Comparison of ENCODE assay signal across 12 mouse cellular contexts in the genomic region with DNA sequence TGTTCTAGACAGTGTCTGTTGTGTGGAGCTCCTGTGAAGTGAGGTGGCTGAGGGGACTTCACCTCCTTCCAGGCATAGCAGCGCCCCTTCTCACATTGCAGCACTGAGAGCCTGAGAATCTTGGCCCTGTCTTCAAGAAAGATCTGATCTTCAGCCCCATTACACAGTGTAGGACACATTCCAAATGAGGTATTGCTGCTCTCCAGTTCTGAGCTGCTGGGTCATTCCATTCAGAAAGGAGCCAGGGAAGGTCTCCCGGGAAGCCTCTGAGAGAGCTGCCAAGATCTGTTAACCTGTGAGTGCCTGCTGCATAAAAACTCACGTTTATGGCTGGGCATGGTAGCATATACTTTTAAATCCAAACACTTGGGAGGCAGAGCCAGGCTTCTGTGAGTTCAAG. TPM values are rescaled to one million over a fixed set of nuclear protein-coding genes. Genes with fewer than 3 reads are reported as not detected.
A peak's percentile ranks its signal among the peaks of the same experiment; 100 is the strongest.
DNase-seq lines count a peak whose midpoint lies in the region; ATAC-seq and TF ChIP-seq lines count a peak whose summit lies in the region.
"Had no signal": no experiment of that assay in that cellular context is flagged by ENCODE, and none has a peak within 500 bp of the region (broad histone marks: within the 10 kb centered on the region; RNA-seq: fewer than 3 reads in every experiment).

No protein-coding gene starts in this region.

- TF ChIP-seq CTCF in kidney, postnatal 0 days (IDR thresholded peaks at IDR 0.05; ENCODE audit: low read depth), result no peak
- TF ChIP-seq CTCF in left cerebral cortex, adult 2 months (IDR thresholded peaks at IDR 0.05), result no peak

- H3K36me3 ChIP-seq in forebrain, embryonic 14.5 days (ENCODE audit: control insufficient read depth, insufficient read depth, low read length), result no peaks in the 10 kb centered on the region
- no peaks in the 10 kb centered on the region for H3K36me3 ChIP-seq in forebrain, embryonic 13.5 days (ENCODE audit: poor library complexity, severe bottlenecking)
- H3K36me3 ChIP-seq in kidney, embryonic 14.5 days (ENCODE audit: control insufficient read depth, insufficient read depth, low read length), result no peaks in the 10 kb centered on the region
- no peaks in the 10 kb centered on the region for H3K36me3 ChIP-seq in kidney, postnatal 0 days (ENCODE audit: insufficient read depth, low read length)
- H3K36me3 ChIP-seq: limb, embryonic 15.5 days had no signal

- no peaks in the 10 kb centered on the region for H3K9me3 ChIP-seq in forebrain, embryonic 14.5 days (replicated peaks; ENCODE audit: control insufficient read depth, low read length)
- no peaks in the 10 kb centered on the region for H3K9me3 ChIP-seq in forebrain, embryonic 13.5 days (replicated peaks)
- no peaks in the 10 kb centered on the region for H3K9me3 ChIP-seq in kidney, embryonic 14.5 days (ENCODE audit: control insufficient read depth, low read length)
- no peaks in the 10 kb centered on the region for H3K9me3 ChIP-seq in kidney, postnatal 0 days (replicated peaks; ENCODE audit: low read length)
- H3K9me3 ChIP-seq: limb, embryonic 15.5 days had no signal

- intact Hi-C loops in left cerebral cortex, adult 2 months (cut with DNase I), result no loop called here

- peak; percentile 3 for DNase-seq in forebrain, embryonic 14.5 days (ENCODE audit: low spot score)
- DNase-seq in kidney, adult 8-10 months, result peak; percentile 17 to 57
- DNase-seq in adipocyte (ENCODE audit: low spot score), result peak; percentile 86
- DNase-seq in kidney, postnatal 0 days (ENCODE audit: low spot score), result peak; percentile 16
- DNase-seq in neural tube, embryonic 10.5 days (ENCODE audit: extremely low spot score, low spot score), result no peak
- DNase-seq in left cerebral cortex, adult 2 months (ENCODE audit: extremely low spot score in 1 of 2, low spot score in 2 of 2), result no peak
- DNase-seq: lung, adult 2 months had no signal

- no peak for ATAC-seq in forebrain, embryonic 14.5 days
- no peak for ATAC-seq in forebrain, embryonic 13.5 days
- ATAC-seq in kidney, embryonic 14.5 days (ENCODE audit: low FRiP score, low TSS enrichment), result no peak
- no peak for ATAC-seq in kidney, postnatal 0 days (replicated peaks; ENCODE audit: low FRiP score, low read depth)
- ATAC-seq: hindbrain, embryonic 16.5 days had no signal

- H3K4me2 ChIP-seq in forebrain, embryonic 14.5 days (ENCODE audit: low read length), result no peak overlapping the region
- no peak overlapping the region for H3K4me2 ChIP-seq in forebrain, embryonic 13.5 days
- no peak overlapping the region for H3K4me2 ChIP-seq in kidney, embryonic 14.5 days (replicated peaks; ENCODE audit: low read depth, low read length)
- no peak overlapping the region for H3K4me2 ChIP-seq in kidney, postnatal 0 days (ENCODE audit: low read length)
- H3K4me2 ChIP-seq: limb, embryonic 15.5 days had no signal

- WGBS in forebrain, embryonic 14.5 days, result 42% methylated on average over 3 of the region's 3 CpGs
- WGBS in forebrain, embryonic 13.5 days, result 33% methylated on average over 3 of the region's 3 CpGs
- 39% methylated on average over 3 of the region's 3 CpGs for WGBS in kidney, embryonic 14.5 days
- WGBS in kidney, postnatal 0 days, result 33% methylated on average over 3 of the region's 3 CpGs

- peaks cover 2% of the 10 kb centered on the region; the same call in 1 of the 2 replicates for H3K4me1 ChIP-seq in forebrain, embryonic 14.5 days (ENCODE audit: control insufficient read depth, insufficient read depth, low read length)
- H3K4me1 ChIP-seq in forebrain, embryonic 13.5 days, result peaks cover 12% of the 10 kb centered on the region; the same call in 1 of the 2 replicates
- H3K4me1 ChIP-seq in kidney, embryonic 14.5 days (ENCODE audit: control insufficient read depth, insufficient read depth, low read length), result peaks cover 5% of the 10 kb centered on the region; the same call in 1 of the 2 replicates
- no peaks in the 10 kb centered on the region for H3K4me1 ChIP-seq in kidney, postnatal 0 days (replicated peaks; ENCODE audit: insufficient read depth, low read length)

- H3K4me3 ChIP-seq in forebrain, embryonic 14.5 days (ENCODE audit: low read depth, low read length), result no peak overlapping the region
- H3K4me3 ChIP-seq in forebrain, embryonic 13.5 days, result no peak overlapping the region
- H3K4me3 ChIP-seq in kidney, embryonic 14.5 days (ENCODE audit: low read length), result no peak overlapping the region
- no peak overlapping the region for H3K4me3 ChIP-seq in kidney, postnatal 0 days (replicated peaks; ENCODE audit: low read depth, low read length)
- no peak overlapping the region for H3K4me3 ChIP-seq in left cerebral cortex, adult 2 months
- H3K4me3 ChIP-seq: limb, embryonic 15.5 days; megakaryocyte, embryonic 14.5 days had no signal

- no peak overlapping the region for H3K27ac ChIP-seq in forebrain, embryonic 14.5 days (ENCODE audit: low read depth, low read length)
- no peak overlapping the region for H3K27ac ChIP-seq in forebrain, embryonic 13.5 days
- no peak overlapping the region for H3K27ac ChIP-seq in kidney, embryonic 14.5 days (ENCODE audit: low read depth, low read length)
- H3K27ac ChIP-seq in kidney, postnatal 0 days, result no peak overlapping the region
- no peak overlapping the region for H3K27ac ChIP-seq in left cerebral cortex, adult 2 months
- H3K27ac ChIP-seq: limb, embryonic 15.5 days had no signal

- H3K9ac ChIP-seq in forebrain, embryonic 14.5 days (ENCODE audit: low read length), result no peak overlapping the region
- H3K9ac ChIP-seq in forebrain, embryonic 13.5 days, result no peak overlapping the region
- no peak overlapping the region for H3K9ac ChIP-seq in kidney, embryonic 14.5 days (ENCODE audit: low read depth, low read length)
- H3K9ac ChIP-seq in kidney, postnatal 0 days (ENCODE audit: low read depth, low read length), result no peak overlapping the region
- H3K9ac ChIP-seq: limb, embryonic 15.5 days had no signal

- H3K27me3 ChIP-seq in forebrain, embryonic 14.5 days (replicated peaks; ENCODE audit: control insufficient read depth, insufficient read depth, low read length), result no peaks in the 10 kb centered on the region
- peaks cover 23% of the 10 kb centered on the region for H3K27me3 ChIP-seq in forebrain, embryonic 13.5 days
- H3K27me3 ChIP-seq in kidney, embryonic 14.5 days (ENCODE audit: control insufficient read depth, insufficient read depth, low read length), result peaks cover 6% of the 10 kb centered on the region; the same call in 1 of the 2 replicates
- H3K27me3 ChIP-seq in kidney, postnatal 0 days (ENCODE audit: insufficient read depth, low read length), result no peaks in the 10 kb centered on the region

RNA-seq across cellular contexts. Expression of gene Arntl, which starts 5.7 kb away (rescaled TPM):
- polyA plus RNA-seq in forebrain, embryonic 14.5 days (2014; fragmentation: Nextera tagmentation; extraction: Ambion mirVana), result 12.3 and 14.1 TPM in 2 replicates
- 9.5 and 10.1 TPM in 2 replicates for polyA plus RNA-seq in forebrain, embryonic 13.5 days (2015; fragmentation: Nextera tagmentation; extraction: Ambion mirVana)
- polyA plus RNA-seq in kidney, embryonic 14.5 days (2014; fragmentation: Nextera tagmentation; extraction: Ambion mirVana), result 8.0 and 11.2 TPM in 2 replicates
- polyA plus RNA-seq in kidney, postnatal 0 days (2015; fragmentation: Nextera tagmentation; extraction: Ambion mirVana), result 12.6 and 13.2 TPM in 2 replicates
- total RNA-seq in left cerebral cortex, adult 2 months (2021), result 10 to 100 TPM; 41.6 to 50.4 TPM

Comparison
In these comparisons a context has a peak if more than half of its experiments do, and no peak if none do; other contexts are left out.
1. DNase-seq: peak in forebrain, embryonic 14.5 days (single experiment), kidney, adult 8-10 months (2 of 2), adipocyte (single experiment) and kidney, postnatal 0 days (single experiment); none in neural tube, embryonic 10.5 days (single experiment) and left cerebral cortex, adult 2 months (0 of 2).